Mouse (Mus musculus): ENCODE data around the gene Megf9. TPM values are rescaled to one million over a fixed set of nuclear protein-coding genes. Genes with fewer than 3 reads are reported as not detected.
A peak's percentile ranks its signal among the peaks of the same experiment; 100 is the strongest.

The Megf9 gene
- polyA plus RNA-seq, 1 experiment from 2014 or later, result 27.8 TPM

- Histone ChIP-seq H3K27me3 (ENCODE audit: control insufficient read depth, insufficient read depth, low read length) (no peaks in the 10 kb centered on the region), H3K36me3 (ENCODE audit: control insufficient read depth, insufficient read depth, low read length) (no peaks in the 10 kb centered on the region), H3K4me2 (replicated peaks; ENCODE audit: low read depth, low read length) (no peak overlapping the region), H3K4me1 (replicated peaks; ENCODE audit: control insufficient read depth, insufficient read depth, low read length) (no peaks in the 10 kb centered on the region), H3K9ac (ENCODE audit: low read depth, low read length) (no peak overlapping the region), H3K9me3 (ENCODE audit: control insufficient read depth, low read length) (no peaks in the 10 kb centered on the region), H3K4me3 (ENCODE audit: low read depth, low read length) (no peak overlapping the region), H3K27ac (ENCODE audit: low read depth, low read length) (no peak overlapping the region)
- no peak for ATAC-seq (ENCODE audit: low FRiP score)
- no peak for DNase-seq (ENCODE audit: low spot score)
- 79% methylated on average over 4 of the region's 4 CpGs for WGBS
These were observed 52.9 kb downstream of the Megf9 start for GRCm38 (mm10) chr4:70481931-70482330.

DNA sequence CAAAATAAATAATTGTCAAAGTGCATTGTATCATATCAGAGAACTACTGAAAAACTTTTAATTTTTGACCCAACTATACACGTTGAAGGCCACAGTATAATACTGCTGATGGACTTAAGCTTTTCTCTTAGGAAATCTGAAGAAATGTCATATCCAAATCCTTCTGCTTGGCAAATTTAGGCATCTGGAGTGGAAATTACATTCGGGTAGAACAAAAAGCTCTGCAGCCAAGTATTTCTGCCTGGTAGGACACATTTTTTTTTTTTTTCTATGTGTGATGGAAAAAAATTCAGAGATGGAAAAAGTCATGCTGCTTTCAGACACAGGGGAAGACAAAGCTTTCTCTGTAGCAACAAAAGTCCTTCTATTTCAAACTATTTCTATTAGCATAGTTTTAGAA is 63.4 kb downstream of the Megf9 start:
- H3K4me1 ChIP-seq (replicated peaks; ENCODE audit: control insufficient read depth, insufficient read depth, low read length), result no peaks in the 10 kb centered on the region
- no peak overlapping the region for H3K9ac ChIP-seq (ENCODE audit: low read depth, low read length)
- no peak overlapping the region for H3K27ac ChIP-seq (ENCODE audit: low read depth, low read length)
- H3K4me2 ChIP-seq (replicated peaks; ENCODE audit: low read depth, low read length), result no peak overlapping the region
- no peaks in the 10 kb centered on the region for H3K27me3 ChIP-seq (ENCODE audit: control insufficient read depth, insufficient read depth, low read length)
- no peaks in the 10 kb centered on the region for H3K9me3 ChIP-seq (ENCODE audit: control insufficient read depth, low read length)
- H3K4me3 ChIP-seq (ENCODE audit: low read depth, low read length), result no peak overlapping the region
- H3K36me3 ChIP-seq (ENCODE audit: control insufficient read depth, insufficient read depth, low read length), result no peaks in the 10 kb centered on the region
- 90% methylated on average over 2 of the region's 2 CpGs for WGBS
- ATAC-seq (ENCODE audit: low FRiP score) (no peak), DNase-seq (ENCODE audit: low spot score) (no peak)

DNA sequence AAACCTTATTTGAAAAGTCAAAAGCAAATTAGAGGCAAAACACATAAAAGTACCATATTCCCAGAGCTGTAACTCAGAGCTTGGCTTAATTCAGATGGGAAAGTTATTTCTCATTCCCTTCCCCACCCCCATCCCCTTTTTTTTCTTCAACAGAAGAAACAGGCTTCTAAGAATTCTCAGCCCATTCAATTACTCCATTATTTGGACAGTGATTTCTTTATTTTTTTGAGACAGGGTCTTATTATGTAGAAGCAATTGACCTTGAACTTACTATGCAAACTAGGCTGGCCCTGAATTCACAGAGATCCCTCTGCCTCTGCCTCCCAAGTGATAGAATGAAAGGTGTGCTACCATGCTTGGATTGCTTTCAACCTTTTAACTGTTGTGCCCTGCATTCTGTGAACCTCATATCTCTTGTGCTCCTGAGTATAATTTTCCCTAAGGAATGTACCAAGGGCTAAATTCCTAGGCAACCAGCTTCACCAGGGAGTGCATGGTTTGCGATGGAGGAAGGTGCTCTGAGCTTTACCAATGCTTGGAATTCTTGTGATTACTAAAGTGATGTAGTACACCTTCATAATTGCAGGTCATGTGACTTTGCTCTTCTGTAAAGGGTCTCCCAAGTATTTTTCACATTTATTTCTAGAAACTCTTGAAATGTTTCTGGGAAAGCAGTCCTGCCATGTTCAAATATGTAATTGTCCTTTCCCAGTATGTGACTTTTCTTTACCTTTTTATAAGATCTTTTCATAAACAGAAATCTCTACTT is 68.7 kb downstream of the Megf9 start:
- Histone ChIP-seq H3K4me2 (replicated peaks; ENCODE audit: low read depth, low read length) (no peak overlapping the region), H3K9ac (ENCODE audit: low read depth, low read length) (no peak overlapping the region), H3K27me3 (ENCODE audit: control insufficient read depth, insufficient read depth, low read length) (no peaks in the 10 kb centered on the region), H3K27ac (ENCODE audit: low read depth, low read length) (no peak overlapping the region), H3K4me1 (replicated peaks; ENCODE audit: control insufficient read depth, insufficient read depth, low read length) (no peaks in the 10 kb centered on the region), H3K4me3 (ENCODE audit: low read depth, low read length) (no peak overlapping the region), H3K36me3 (ENCODE audit: control insufficient read depth, insufficient read depth, low read length) (no peaks in the 10 kb centered on the region), H3K9me3 (ENCODE audit: control insufficient read depth, low read length) (no peaks in the 10 kb centered on the region)
- 91% methylated on average over 1 of the region's 1 CpGs for WGBS
- no peak for ATAC-seq (ENCODE audit: low FRiP score)
- DNase-seq (ENCODE audit: low spot score), result no peak

GRCm38 (mm10) chr4:70463302-70463701 is 71.5 kb downstream of the Megf9 start:
- WGBS, result 87% methylated on average over 2 of the region's 2 CpGs
- H3K4me2 ChIP-seq (replicated peaks; ENCODE audit: low read depth, low read length), result no peak overlapping the region
- H3K27me3 ChIP-seq (ENCODE audit: control insufficient read depth, insufficient read depth, low read length), result no peaks in the 10 kb centered on the region
- no peak overlapping the region for H3K27ac ChIP-seq (ENCODE audit: low read depth, low read length)
- no peak overlapping the region for H3K4me3 ChIP-seq (ENCODE audit: low read depth, low read length)
- no peaks in the 10 kb centered on the region for H3K36me3 ChIP-seq (ENCODE audit: control insufficient read depth, insufficient read depth, low read length)
- DNase-seq (ENCODE audit: low spot score), result no peak
- no peaks in the 10 kb centered on the region for H3K4me1 ChIP-seq (replicated peaks; ENCODE audit: control insufficient read depth, insufficient read depth, low read length)
- H3K9me3 ChIP-seq (ENCODE audit: control insufficient read depth, low read length), result no peaks in the 10 kb centered on the region
- ATAC-seq (ENCODE audit: low FRiP score), result no peak
- H3K9ac ChIP-seq (ENCODE audit: low read depth, low read length), result no peak overlapping the region

- Histone ChIP-seq H3K4me3 (ENCODE audit: low read depth, low read length) (no peak overlapping the region), H3K4me2 (replicated peaks; ENCODE audit: low read depth, low read length) (no peak overlapping the region), H3K9ac (ENCODE audit: low read depth, low read length) (no peak overlapping the region), H3K4me1 (replicated peaks; ENCODE audit: control insufficient read depth, insufficient read depth, low read length) (no peaks in the 10 kb centered on the region), H3K36me3 (ENCODE audit: control insufficient read depth, insufficient read depth, low read length) (no peaks in the 10 kb centered on the region), H3K27me3 (ENCODE audit: control insufficient read depth, insufficient read depth, low read length) (no peaks in the 10 kb centered on the region), H3K27ac (ENCODE audit: low read depth, low read length) (no peak overlapping the region), H3K9me3 (ENCODE audit: control insufficient read depth, low read length) (no peaks in the 10 kb centered on the region)
- DNase-seq (ENCODE audit: low spot score), result no peak
- ATAC-seq (ENCODE audit: low FRiP score), result no peak
These were observed 73.4 kb downstream of the Megf9 start for GRCm38 (mm10) chr4:70461416-70461815.

DNA sequence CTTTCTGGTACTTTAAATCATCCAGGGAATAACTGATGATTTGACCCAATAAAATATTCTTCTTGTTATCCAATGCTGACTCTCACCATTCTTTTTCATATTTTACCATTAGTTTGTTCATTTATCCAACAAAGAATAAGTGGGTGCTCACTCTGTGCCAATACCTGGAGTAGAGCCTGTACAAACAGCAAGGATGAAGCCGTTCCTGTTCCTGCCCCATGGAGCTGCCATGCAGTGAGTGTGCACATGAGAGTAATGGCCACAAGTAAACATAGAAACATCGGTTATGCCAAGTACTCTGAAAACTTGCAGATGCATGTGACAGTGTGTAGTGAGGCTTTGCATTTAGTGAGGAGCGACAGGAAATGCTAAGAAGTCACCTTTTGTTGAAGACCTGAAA is 82.6 kb downstream of the Megf9 start:
- no peak overlapping the region for H3K9ac ChIP-seq (ENCODE audit: low read depth, low read length)
- H3K4me2 ChIP-seq (replicated peaks; ENCODE audit: low read depth, low read length), result no peak overlapping the region
- no peak overlapping the region for H3K27ac ChIP-seq (ENCODE audit: low read depth, low read length)
- H3K9me3 ChIP-seq (ENCODE audit: control insufficient read depth, low read length), result no peaks in the 10 kb centered on the region
- 90% methylated on average over 3 of the region's 3 CpGs for WGBS
- no peak for ATAC-seq (ENCODE audit: low FRiP score)
- H3K4me1 ChIP-seq (replicated peaks; ENCODE audit: control insufficient read depth, insufficient read depth, low read length), result no peaks in the 10 kb centered on the region
- no peaks in the 10 kb centered on the region for H3K27me3 ChIP-seq (ENCODE audit: control insufficient read depth, insufficient read depth, low read length)
- no peak overlapping the region for H3K4me3 ChIP-seq (ENCODE audit: low read depth, low read length)
- no peak for DNase-seq (ENCODE audit: low spot score)
- H3K36me3 ChIP-seq (ENCODE audit: control insufficient read depth, insufficient read depth, low read length), result no peaks in the 10 kb centered on the region

DNA sequence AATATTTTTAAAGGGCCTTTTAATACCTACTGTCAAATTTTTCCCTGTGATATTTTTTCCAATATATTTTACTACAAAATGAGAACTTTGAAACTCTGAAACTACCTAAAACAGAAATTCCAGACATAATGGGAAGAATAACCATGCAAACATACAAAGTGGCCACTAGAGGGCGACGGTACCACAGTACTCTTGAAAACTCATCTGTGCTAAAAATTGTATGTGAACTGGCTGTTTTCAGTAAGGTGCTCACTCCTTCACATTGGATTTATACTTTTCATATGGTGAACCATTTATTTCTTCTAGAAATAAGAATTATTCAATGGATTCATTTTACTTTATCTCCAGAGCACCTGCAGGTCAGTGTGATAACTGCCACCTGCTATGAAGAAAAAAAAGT is 83.0 kb downstream of the Megf9 start:
- no peaks in the 10 kb centered on the region for H3K36me3 ChIP-seq (ENCODE audit: control insufficient read depth, insufficient read depth, low read length)
- no peaks in the 10 kb centered on the region for H3K4me1 ChIP-seq (replicated peaks; ENCODE audit: control insufficient read depth, insufficient read depth, low read length)
- no peak overlapping the region for H3K9ac ChIP-seq (ENCODE audit: low read depth, low read length)
- ATAC-seq (ENCODE audit: low FRiP score) (no peak), DNase-seq (ENCODE audit: low spot score) (peak; percentile 71)
- no peak overlapping the region for H3K4me3 ChIP-seq (ENCODE audit: low read depth, low read length)
- H3K4me2 ChIP-seq (replicated peaks; ENCODE audit: low read depth, low read length), result no peak overlapping the region
- H3K27ac ChIP-seq (ENCODE audit: low read depth, low read length), result no peak overlapping the region
- no peaks in the 10 kb centered on the region for H3K9me3 ChIP-seq (ENCODE audit: control insufficient read depth, low read length)
- WGBS, result 0% methylated on average over 2 of the region's 2 CpGs
- no peaks in the 10 kb centered on the region for H3K27me3 ChIP-seq (ENCODE audit: control insufficient read depth, insufficient read depth, low read length)

DNA sequence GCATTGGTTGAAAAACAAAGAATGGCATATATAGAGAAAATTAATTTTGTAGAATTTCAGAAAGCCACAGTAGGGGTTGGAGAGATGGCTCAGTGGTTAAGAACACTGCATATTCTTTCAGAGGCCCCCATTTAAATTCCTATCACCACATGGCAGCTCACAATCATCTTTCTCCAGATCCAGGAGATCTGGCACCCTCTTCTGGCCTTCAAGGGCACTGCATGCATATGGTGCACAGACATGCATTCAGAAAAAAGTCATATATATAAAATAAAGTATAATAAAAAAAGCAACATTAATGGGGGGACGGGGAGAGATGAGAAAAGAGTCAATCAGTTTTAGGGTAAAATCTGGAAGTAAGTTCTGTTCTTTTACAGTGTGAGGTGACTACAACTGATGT is 85.1 kb downstream of the Megf9 start:
- WGBS, result 90% methylated on average over 1 of the region's 1 CpGs

DNA sequence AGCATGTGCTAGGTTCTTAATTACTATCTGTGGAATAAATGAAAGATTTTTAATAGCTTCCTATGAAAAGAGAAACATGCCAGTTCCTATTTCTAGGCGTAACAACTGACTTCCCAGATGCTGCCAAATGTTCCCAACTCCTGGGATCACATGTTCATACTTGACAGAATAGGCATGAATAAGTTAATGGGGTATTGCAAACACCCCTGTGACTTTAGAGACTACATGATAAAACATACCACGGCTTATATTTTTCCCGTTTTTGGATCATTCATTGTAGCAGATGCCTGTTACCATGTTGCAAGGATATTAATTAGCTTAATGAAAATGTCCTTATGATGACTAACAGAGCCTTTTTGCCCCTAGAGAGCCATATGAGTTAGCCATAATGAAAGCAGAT is 88.0 kb downstream of the Megf9 start:
- Histone ChIP-seq H3K4me2 (replicated peaks; ENCODE audit: low read depth, low read length) (no peak overlapping the region), H3K27me3 (ENCODE audit: control insufficient read depth, insufficient read depth, low read length) (no peaks in the 10 kb centered on the region), H3K36me3 (ENCODE audit: control insufficient read depth, insufficient read depth, low read length) (no peaks in the 10 kb centered on the region), H3K9me3 (ENCODE audit: control insufficient read depth, low read length) (no peaks in the 10 kb centered on the region), H3K9ac (ENCODE audit: low read depth, low read length) (no peak overlapping the region), H3K27ac (ENCODE audit: low read depth, low read length) (no peak overlapping the region), H3K4me3 (ENCODE audit: low read depth, low read length) (no peak overlapping the region), H3K4me1 (replicated peaks; ENCODE audit: control insufficient read depth, insufficient read depth, low read length) (no peaks in the 10 kb centered on the region)
- 91% methylated on average over 3 of the region's 3 CpGs for WGBS
- DNase-seq (ENCODE audit: low spot score) (no peak), ATAC-seq (ENCODE audit: low FRiP score) (no peak)

More for the DNA sequence above, 85.1 kb downstream of the Megf9 start:
- Histone ChIP-seq H3K4me1 (replicated peaks; ENCODE audit: control insufficient read depth, insufficient read depth, low read length) (no peaks in the 10 kb centered on the region), H3K4me2 (replicated peaks; ENCODE audit: low read depth, low read length) (no peak overlapping the region), H3K9me3 (ENCODE audit: control insufficient read depth, low read length) (no peaks in the 10 kb centered on the region), H3K4me3 (ENCODE audit: low read depth, low read length) (no peak overlapping the region), H3K36me3 (ENCODE audit: control insufficient read depth, insufficient read depth, low read length) (no peaks in the 10 kb centered on the region), H3K9ac (ENCODE audit: low read depth, low read length) (no peak overlapping the region), H3K27me3 (ENCODE audit: control insufficient read depth, insufficient read depth, low read length) (no peaks in the 10 kb centered on the region), H3K27ac (ENCODE audit: low read depth, low read length) (no peak overlapping the region)
- no peak for ATAC-seq (ENCODE audit: low FRiP score)
- no peak for DNase-seq (ENCODE audit: low spot score)

Data from hindbrain, embryonic 11.5 days (tissue).